Mouse (Mus musculus) megakaryocyte, embryonic 14.5 days (primary cell): ENCODE measurements around the gene Stoml1.

Experiments
- FLI1 ChIP-seq: IDR thresholded peaks from 2 replicates; pipeline ENCODE4 v1.6.1; 2012; ENCODE audit warnings: low read length, inconsistent platforms, mixed read lengths
- GATA1 ChIP-seq: IDR thresholded peaks from 3 replicates; pipeline ENCODE4 v1.6.1; 2012; ENCODE audit warnings: mixed read lengths, low read length, inconsistent platforms, borderline replicate concordance

DNA sequence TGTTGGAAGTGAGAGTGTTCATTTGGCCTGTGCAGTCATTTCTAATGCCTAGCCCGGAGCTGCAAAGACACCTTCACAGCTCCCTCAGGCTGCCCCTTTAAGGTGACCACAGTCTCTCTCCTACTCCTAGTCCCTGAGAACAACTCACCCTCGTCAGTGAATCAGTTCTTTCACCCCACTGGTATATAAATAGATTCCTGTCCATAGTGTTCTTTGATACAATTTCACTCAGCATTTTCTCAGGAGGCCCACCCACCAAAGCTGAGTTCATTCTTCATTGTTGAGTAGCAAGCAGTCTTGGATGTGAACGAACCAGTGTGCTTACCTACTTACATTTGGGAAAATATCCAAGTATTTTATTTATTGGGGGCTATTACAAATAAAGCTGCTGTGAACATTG, 21.7 kb downstream of the Stoml1 start:
- no peak for TF ChIP-seq GATA1
- no peak for TF ChIP-seq FLI1
